In the genomic region with DNA sequence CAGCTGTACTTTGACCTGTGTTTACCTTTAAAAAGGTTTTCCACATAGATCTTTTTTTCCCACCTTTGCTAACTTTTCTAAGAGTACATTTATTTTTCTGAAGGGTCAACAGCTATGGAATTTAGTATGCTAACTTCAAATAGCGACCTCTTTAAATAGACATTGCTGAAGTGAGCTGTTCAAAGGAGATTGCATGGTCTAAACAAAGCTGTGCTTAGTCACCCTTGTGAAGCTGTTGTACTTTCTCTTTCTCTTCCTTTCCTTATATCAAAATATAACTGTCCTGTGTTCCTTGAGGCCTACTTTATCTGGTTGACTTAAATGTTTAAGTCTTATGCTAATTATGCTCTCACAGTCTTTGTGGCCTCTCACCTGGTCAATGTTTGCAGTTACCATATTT, we compare ENCODE assay signal across 18 mouse cellular contexts.
"Had no signal": no experiment of that assay in that cellular context is flagged by ENCODE, and none has a peak within 500 bp of the region (broad histone marks: within the 10 kb centered on the region; RNA-seq: fewer than 3 reads in every experiment).

No protein-coding gene starts in this region.

- H3K27ac ChIP-seq: midbrain, embryonic 10.5 days; midbrain, embryonic 13.5 days; midbrain, embryonic 15.5 days; neural tube, embryonic 12.5 days; stomach, embryonic 15.5 days; stomach, postnatal 0 days had no signal

- H3K4me3 ChIP-seq: midbrain, embryonic 10.5 days; midbrain, embryonic 13.5 days; midbrain, embryonic 15.5 days; neural tube, embryonic 12.5 days; stomach, embryonic 15.5 days had no signal

- H3K9ac ChIP-seq: lung, embryonic 14.5 days; midbrain, embryonic 13.5 days; midbrain, embryonic 15.5 days; neural tube, embryonic 12.5 days; stomach, embryonic 15.5 days had no signal

- ATAC-seq: midbrain, embryonic 13.5 days; midbrain, embryonic 15.5 days had no signal

- H3K4me2 ChIP-seq: lung, embryonic 14.5 days; midbrain, embryonic 13.5 days; midbrain, embryonic 15.5 days; neural tube, embryonic 12.5 days; stomach, embryonic 15.5 days had no signal

- H3K36me3 ChIP-seq: midbrain, embryonic 10.5 days; midbrain, embryonic 13.5 days; midbrain, embryonic 15.5 days; neural tube, embryonic 12.5 days; stomach, embryonic 15.5 days had no signal

- H3K9me3 ChIP-seq: midbrain, embryonic 10.5 days; midbrain, embryonic 13.5 days; midbrain, embryonic 15.5 days; neural tube, embryonic 12.5 days; stomach, embryonic 15.5 days had no signal

- H3K4me1 ChIP-seq: midbrain, embryonic 10.5 days; midbrain, embryonic 13.5 days; midbrain, embryonic 15.5 days; neural tube, embryonic 12.5 days; stomach, embryonic 15.5 days had no signal

- DNase-seq: lung, adult 18-20 months; lung, embryonic 14.5 days; lung, postnatal 10 days; lung, postnatal 4 days; retina, postnatal 1 day; right cerebral cortex, adult 18-20 months; right cerebral cortex, postnatal 25 days; right cerebral cortex, postnatal 4 days; spleen, adult 18-20 months; thymus, adult 2 months; thymus, postnatal 25 days; thymus, postnatal 4 days had no signal

- H3K27me3 ChIP-seq: midbrain, embryonic 13.5 days; midbrain, embryonic 15.5 days; neural tube, embryonic 12.5 days; stomach, embryonic 15.5 days had no signal
